Mouse (Mus musculus) mature B cell (primary cell): ENCODE measurements around the gene Slc4a10.

Source experiments
- in situ Hi-C: fragments of 300-500 bp; cut with MboI; formaldehyde crosslinking; loops from 2 replicates; pipeline ENCODE4 v1.14.3; 2019

Gene Slc4a10

GRCm38 (mm10) chr2:62352035-62352434, 305.8 kb downstream of the Slc4a10 start:
- in situ Hi-C loops: no loop called here

- in situ Hi-C loops: no loop called here
Measured at GRCm38 (mm10) chr2:62355766-62356165, 309.5 kb downstream of the Slc4a10 start.

DNA sequence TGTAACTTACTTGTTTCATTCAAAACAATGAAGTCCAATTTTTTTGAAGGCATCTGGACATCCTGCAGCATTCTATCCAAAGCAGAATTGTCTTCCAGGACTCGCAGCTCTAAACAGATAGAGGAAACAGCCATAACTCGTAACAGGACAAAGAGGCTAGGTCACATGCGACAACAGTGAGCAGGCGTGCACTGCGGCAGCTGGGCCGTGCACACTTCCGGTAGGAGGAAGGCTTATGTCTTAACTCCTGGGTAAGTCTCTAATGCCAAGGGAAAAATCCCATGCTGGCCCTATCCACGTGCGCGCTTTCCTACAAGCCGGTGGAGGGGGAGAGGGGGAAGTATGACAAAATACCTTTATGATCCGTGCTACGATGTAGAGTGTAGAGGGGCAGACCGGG, 310.3 kb downstream of the Slc4a10 start:
- in situ Hi-C loops: no loop called here

GRCm38 (mm10) chr2:62357259-62357658, 311.0 kb downstream of the Slc4a10 start:
- in situ Hi-C loops: no loop called here

- in situ Hi-C loops: no loop called here
Measured at GRCm38 (mm10) chr2:62360872-62361271, 314.6 kb downstream of the Slc4a10 start.

DNA sequence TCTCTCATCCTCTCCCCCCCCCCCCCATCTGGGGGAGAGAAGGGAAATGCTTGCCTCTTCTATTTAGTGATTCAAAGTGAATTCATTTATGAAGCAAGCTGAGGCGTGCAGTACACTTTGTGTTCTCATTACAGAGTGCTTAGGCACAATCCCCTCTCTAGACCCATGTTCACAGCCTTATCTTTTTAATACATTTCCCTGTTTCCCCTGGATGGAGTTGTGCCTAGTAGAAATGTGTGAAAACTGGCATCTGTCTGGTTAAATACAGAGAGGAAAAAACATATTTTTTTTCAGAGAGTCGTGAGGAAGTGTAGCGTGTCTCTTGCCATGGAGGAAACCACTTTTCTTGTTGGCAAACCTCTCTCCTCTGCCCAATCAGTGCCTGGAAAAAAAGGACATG, 315.3 kb downstream of the Slc4a10 start:
- in situ Hi-C loops: no loop called here

DNA sequence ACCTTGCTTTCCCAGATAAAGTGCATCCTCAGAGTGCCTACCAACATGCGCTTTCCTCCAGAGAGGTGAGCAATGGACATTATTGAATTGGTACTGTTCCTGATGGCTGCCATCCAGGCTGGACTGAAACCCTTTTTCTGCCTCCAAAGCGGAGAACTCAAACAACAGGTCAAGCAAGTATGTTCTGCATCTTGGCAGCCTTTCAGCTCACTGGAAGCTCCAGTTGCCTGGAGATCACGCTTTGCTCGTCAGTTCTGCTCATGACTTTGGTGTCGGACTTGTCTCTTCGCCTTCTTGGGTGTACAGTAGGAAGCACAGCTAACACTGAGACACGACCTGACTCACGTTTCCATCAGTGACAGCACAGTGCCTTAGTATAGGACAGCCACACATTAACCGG, 315.9 kb downstream of the Slc4a10 start:
- in situ Hi-C loops: no loop called here

DNA sequence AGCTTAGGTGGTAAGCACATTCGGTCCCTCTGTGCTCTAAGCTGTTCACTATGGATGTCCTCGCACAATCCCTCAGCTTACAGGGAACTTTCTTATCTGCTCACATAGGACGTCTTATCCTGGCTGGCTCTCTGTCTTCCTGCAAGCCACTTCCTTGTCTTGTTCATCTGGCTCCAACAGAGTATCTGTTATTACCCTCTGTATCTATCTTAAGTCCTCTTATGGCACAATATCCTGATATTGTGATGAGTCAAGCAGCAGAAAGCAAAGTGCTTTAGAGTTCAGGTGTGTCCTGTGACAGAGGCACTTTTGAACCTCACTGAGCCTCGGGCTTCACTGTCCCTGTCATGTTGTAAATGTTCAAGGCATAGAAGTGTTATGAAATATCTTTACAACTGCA, 317.3 kb downstream of the Slc4a10 start:
- in situ Hi-C loops: no loop called here

GRCm38 (mm10) chr2:62368349-62369053, 322.2 kb downstream of the Slc4a10 start:
- in situ Hi-C loops: no loop called here

DNA sequence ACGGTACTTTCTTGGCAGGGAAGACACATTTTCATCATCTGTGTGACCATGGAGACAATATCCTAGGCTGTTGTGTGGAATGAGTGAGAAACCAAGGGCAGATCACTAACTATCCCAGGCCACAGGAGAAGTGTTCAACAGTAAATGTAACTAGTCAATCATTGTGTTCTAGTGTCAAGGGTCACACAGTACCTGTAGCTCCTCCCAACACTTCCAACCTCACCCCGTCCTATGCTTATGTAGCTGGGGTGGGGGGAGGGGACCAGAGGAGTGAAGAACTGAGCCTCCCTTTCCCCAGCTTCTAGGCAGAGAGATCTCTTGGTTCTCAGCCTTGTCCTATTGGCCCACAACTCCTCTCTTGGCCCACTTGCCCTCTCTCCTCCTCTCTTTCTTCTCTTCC, 323.8 kb downstream of the Slc4a10 start:
- in situ Hi-C loops: no loop called here

DNA sequence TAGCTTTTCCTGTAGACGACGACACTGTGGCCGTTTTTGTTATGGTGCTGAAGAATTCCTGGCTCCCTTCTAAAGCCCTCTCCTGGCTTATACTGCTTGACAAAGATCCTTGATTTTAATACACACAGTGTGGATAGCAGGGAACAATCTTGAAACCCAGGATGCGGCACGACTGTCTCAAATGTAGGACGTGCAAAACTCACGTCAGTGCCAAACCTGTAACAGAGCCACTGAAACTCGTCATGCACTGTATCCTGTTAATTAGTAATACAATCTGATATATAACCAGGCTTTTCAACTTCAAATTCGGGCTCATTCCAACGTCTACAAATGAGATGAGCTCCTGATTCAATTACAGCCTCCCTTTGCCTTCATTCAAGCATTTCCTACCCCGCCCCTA, 327.4 kb downstream of the Slc4a10 start:
- in situ Hi-C loops: no loop called here
